Mouse (Mus musculus) fat pad, adult 2 months (tissue): ENCODE measurements around the gene Dnah7b.
"Not testable (repeated sequence)": the region's sequence is repeated elsewhere in the genome, so short reads cannot be mapped to it uniquely, and the experiment has no call there.

Source experiments
- DNase-seq: peaks from one replicate; pipeline ENCODE4 v3.0.0-alpha.2; 2011; ENCODE audit warnings: low read depth, low spot score; ENCODE audit errors: extremely low read depth

Dnah7b gene

GRCm38 (mm10) chr1:46066015-46066414 is at the start of gene Dnah7b:
Gene Dnah7b, plus strand, starts transcription at chr1:46066315.
- DNase-seq = no peak

- no peak for DNase-seq
Observed at GRCm38 (mm10) chr1:46018382-46018977, 47.6 kb upstream of the Dnah7b start.

- DNase-seq = no peak
Observed at GRCm38 (mm10) chr1:46022262-46022661, 43.9 kb upstream of the Dnah7b start.

GRCm38 (mm10) chr1:46031993-46032555 is 34.0 kb upstream of the Dnah7b start:
- DNase-seq = no peak

GRCm38 (mm10) chr1:46048188-46048587 is 17.9 kb upstream of the Dnah7b start:
- DNase-seq = no peak

- no peak for DNase-seq
Observed at GRCm38 (mm10) chr1:46066484-46067251, 553 bp downstream of the Dnah7b start.

- not testable (repeated sequence) for DNase-seq
Observed at GRCm38 (mm10) chr1:46068787-46069186, 2.7 kb downstream of the Dnah7b start.

- no peak for DNase-seq
Observed at GRCm38 (mm10) chr1:46077891-46078290, 11.8 kb downstream of the Dnah7b start.

- no peak for DNase-seq
Observed at GRCm38 (mm10) chr1:46100484-46100883, 34.4 kb downstream of the Dnah7b start.

- not testable (repeated sequence) for DNase-seq
Observed at GRCm38 (mm10) chr1:46112606-46113005, 46.5 kb downstream of the Dnah7b start.

- not testable (repeated sequence) for DNase-seq
Observed at GRCm38 (mm10) chr1:46117179-46117578, 51.1 kb downstream of the Dnah7b start.

GRCm38 (mm10) chr1:46128058-46128457 is 61.9 kb downstream of the Dnah7b start:
- DNase-seq = no peak

- not testable (repeated sequence) for DNase-seq
Observed at GRCm38 (mm10) chr1:46196835-46197234, 130.7 kb downstream of the Dnah7b start.

- not testable (repeated sequence) for DNase-seq
Observed at GRCm38 (mm10) chr1:46201169-46201568, 135.1 kb downstream of the Dnah7b start.

- not testable (repeated sequence) for DNase-seq
Observed at GRCm38 (mm10) chr1:46210014-46210588, 144.0 kb downstream of the Dnah7b start.

GRCm38 (mm10) chr1:46222704-46223103 is 156.6 kb downstream of the Dnah7b start:
- DNase-seq = not testable (repeated sequence)

- DNase-seq = peak; percentile 82
Observed at GRCm38 (mm10) chr1:46226136-46226535, 160.0 kb downstream of the Dnah7b start.

GRCm38 (mm10) chr1:46268841-46269240 is 202.7 kb downstream of the Dnah7b start:
- DNase-seq = not testable (repeated sequence)

- DNase-seq = no peak
Observed at GRCm38 (mm10) chr1:46271927-46272326, 205.8 kb downstream of the Dnah7b start.

GRCm38 (mm10) chr1:46278057-46278910 is 212.2 kb downstream of the Dnah7b start:
- not testable (repeated sequence) for DNase-seq
